33 mouse cellular contexts compared by ENCODE assay signal in genomic region chr2:126816644-126817347, GRCm38 (mm10). TPM values are rescaled to one million over a fixed set of nuclear protein-coding genes. Genes with fewer than 3 reads are reported as not detected.
DNase-seq lines count a peak whose midpoint lies in the region; ATAC-seq and TF ChIP-seq lines count a peak whose summit lies in the region.
"Had no signal": no experiment of that assay in that cellular context is flagged by ENCODE, and none has a peak within 500 bp of the region (broad histone marks: within the 10 kb centered on the region; RNA-seq: fewer than 3 reads in every experiment).

No protein-coding gene starts in this region.

- H3K4me3 ChIP-seq in liver, embryonic 12.5 days, result no peak overlapping the region
- H3K4me3 ChIP-seq in liver, postnatal 0 days (ENCODE audit: low read depth, low read length), result no peak overlapping the region
- H3K4me3 ChIP-seq: embryonic facial prominence, embryonic 12.5 days; gastrocnemius, adult 2 months; heart, embryonic 10.5 days; heart, embryonic 15.5 days; hindbrain, embryonic 12.5 days; intestine, embryonic 15.5 days; limb, embryonic 13.5 days had no signal

- 37% methylated on average over 4 of the region's 4 CpGs for WGBS in liver, embryonic 12.5 days (ENCODE audit: insufficient replicate concordance)
- 55% methylated on average over 4 of the region's 4 CpGs for WGBS in liver, postnatal 0 days (ENCODE audit: insufficient replicate concordance)

- peaks cover 52% of the 10 kb centered on the region for H3K36me3 ChIP-seq in liver, embryonic 12.5 days
- peaks cover 54% of the 10 kb centered on the region for H3K36me3 ChIP-seq in liver, postnatal 0 days (replicated peaks; ENCODE audit: insufficient read depth, low read length)

- peak; percentile 92 for TF ChIP-seq EP300 in liver, postnatal 0 days (IDR thresholded peaks at IDR 0.05; ENCODE audit: low read depth)

- peak; percentile 30 for DNase-seq in heart, adult 11 months
- no peak for DNase-seq in heart, adult 8-10 months (ENCODE audit: low spot score)
- peak; percentile 68 for DNase-seq in c-Kit-negative CD71-positive TER-119-positive erythroid progenitor cells, embryonic 14.5 days (ENCODE audit: low read depth, low spot score)
- no peak for DNase-seq in liver, postnatal 0 days
- DNase-seq in adipocyte (ENCODE audit: low spot score), result no peak
- no peak for DNase-seq in thymus, postnatal 25 days
- DNase-seq in kidney, adult 11 months, result no peak
- DNase-seq: adrenal gland, postnatal 25 days; cerebellum, adult 11 months; cerebellum, adult 9-10 months; cerebellum, postnatal 36 days; gastrocnemius, adult 2 months; gastrocnemius, postnatal 36 days; heart, postnatal 36 days; kidney, postnatal 14 days; lung, adult 2 months; lung, postnatal 14 days; right cerebral cortex, adult 18-20 months; thymus, adult 2 months; thymus, postnatal 4 days had no signal

- H3K4me1 ChIP-seq in liver, embryonic 12.5 days, result peaks cover 44% of the 10 kb centered on the region
- H3K4me1 ChIP-seq in liver, postnatal 0 days (ENCODE audit: insufficient read depth), result peaks cover 8% of the 10 kb centered on the region
- H3K4me1 ChIP-seq: embryonic facial prominence, embryonic 12.5 days; hindbrain, embryonic 12.5 days; intestine, embryonic 15.5 days; limb, embryonic 13.5 days had no signal

- peak; percentile 62; the same call in 1 of the 2 replicates for ATAC-seq in liver, embryonic 12.5 days
- peak; percentile 47; the same call in 1 of the 2 replicates for ATAC-seq in liver, postnatal 0 days
- ATAC-seq: forebrain, embryonic 16.5 days; hindbrain, postnatal 0 days; intestine, embryonic 15.5 days; midbrain, embryonic 16.5 days had no signal

- TF ChIP-seq CTCF in liver, postnatal 0 days (IDR thresholded peaks at IDR 0.05; ENCODE audit: low read depth), result no peak

- peak overlapping the region; percentile 58; the same call in 1 of the 2 replicates for H3K27ac ChIP-seq in liver, embryonic 12.5 days
- no peak overlapping the region for H3K27ac ChIP-seq in liver, postnatal 0 days (ENCODE audit: low read depth)
- H3K27ac ChIP-seq: embryonic facial prominence, embryonic 12.5 days; hindbrain, embryonic 12.5 days; hindbrain, postnatal 0 days; intestine, embryonic 15.5 days; limb, embryonic 13.5 days had no signal

- H3K4me2 ChIP-seq in liver, embryonic 12.5 days, result peak overlapping the region; percentile 46
- 0 out of 2 replicates have a peak overlapping the region, but pooled peaks have one; percentile 22 for H3K4me2 ChIP-seq in liver, postnatal 0 days (ENCODE audit: low read depth, low read length)
- H3K4me2 ChIP-seq: embryonic facial prominence, embryonic 12.5 days; hindbrain, embryonic 12.5 days; intestine, embryonic 15.5 days; limb, embryonic 13.5 days; midbrain, embryonic 11.5 days had no signal

- no peaks in the 10 kb centered on the region for H3K27me3 ChIP-seq in liver, embryonic 12.5 days (replicated peaks)
- no peaks in the 10 kb centered on the region for H3K27me3 ChIP-seq in liver, postnatal 0 days (ENCODE audit: insufficient read depth, low read length)
- H3K27me3 ChIP-seq: CH12.LX; embryonic facial prominence, embryonic 12.5 days; heart, embryonic 15.5 days; hindbrain, embryonic 12.5 days; intestine, embryonic 15.5 days; limb, embryonic 13.5 days had no signal

- no peak overlapping the region for H3K9ac ChIP-seq in liver, embryonic 12.5 days
- H3K9ac ChIP-seq in liver, postnatal 0 days (replicated peaks), result no peak overlapping the region
- H3K9ac ChIP-seq: embryonic facial prominence, embryonic 12.5 days; heart, embryonic 15.5 days; hindbrain, embryonic 12.5 days; intestine, embryonic 15.5 days; limb, embryonic 13.5 days had no signal

- no peaks in the 10 kb centered on the region for H3K9me3 ChIP-seq in liver, embryonic 12.5 days (replicated peaks)
- H3K9me3 ChIP-seq in liver, postnatal 0 days (ENCODE audit: low read length), result no peaks in the 10 kb centered on the region
- H3K9me3 ChIP-seq: embryonic facial prominence, embryonic 12.5 days; heart, embryonic 10.5 days; heart, embryonic 15.5 days; hindbrain, embryonic 12.5 days; intestine, embryonic 15.5 days; limb, embryonic 13.5 days had no signal

RNA-seq across cellular contexts. Expression of gene Usp50, which starts 33.5 kb away (rescaled TPM):
- total RNA-seq in heart, adult 8-10 months (2022), result under 1 TPM in 1 of 4 experiments, not detected in 3; 0.35 TPM
- 2.4 and 2.6 TPM in 2 replicates for polyA plus RNA-seq in liver, embryonic 12.5 days (2016; fragmentation: Nextera tagmentation; extraction: Ambion mirVana)
- 1.6 TPM in 2 replicates for polyA plus RNA-seq in liver, postnatal 0 days (2015; fragmentation: Nextera tagmentation; extraction: Ambion mirVana)
- total RNA-seq: adrenal gland, adult 18-20 months; adrenal gland, postnatal 25 days; heart, postnatal 36 days had no signal

RNA-seq across cellular contexts. Expression of gene Trpm7, which starts 59.2 kb away (rescaled TPM):
- 10 to 100 TPM; 22.3 to 30.7 (median 25.0) TPM for total RNA-seq in heart, adult 8-10 months (2022)
- 25.4 and 25.7 TPM in 2 replicates for polyA plus RNA-seq in liver, embryonic 12.5 days (2016; fragmentation: Nextera tagmentation; extraction: Ambion mirVana)
- 14.3 and 17.2 TPM in 2 replicates for polyA plus RNA-seq in liver, postnatal 0 days (2015; fragmentation: Nextera tagmentation; extraction: Ambion mirVana)

Comparison
In these comparisons a context has a peak if more than half of its experiments do, and no peak if none do; other contexts are left out.
1. DNase-seq: peak in heart, adult 11 months (single experiment) and c-Kit-negative CD71-positive TER-119-positive erythroid progenitor cells, embryonic 14.5 days (single experiment); none in heart, adult 8-10 months (single experiment), liver, postnatal 0 days (single experiment), adipocyte (single experiment), thymus, postnatal 25 days (single experiment) and kidney, adult 11 months (single experiment).